Mouse (Mus musculus) ovary, adult 18-20 months (tissue): Measurements from ENCODE around the gene Rpp21.
A peak's percentile ranks its signal among the peaks of the same experiment; 100 is the strongest.
"Not testable (repeated sequence)": the region's sequence is repeated elsewhere in the genome, so short reads cannot be mapped to it uniquely, and the experiment has no call there.

Experiments
- DNase-seq: peaks from one replicate; pipeline ENCODE4 v3.0.0; 2022; ENCODE audit warnings: low spot score, mixed read lengths

Gene Rpp21

GRCm38 (mm10) chr17:36235300-36235699 is 22.6 kb downstream of the Rpp21 start:
- DNase-seq = not testable (repeated sequence)

- no peak for DNase-seq
These were observed 24.3 kb downstream of the Rpp21 start for GRCm38 (mm10) chr17:36233572-36233971.

GRCm38 (mm10) chr17:36231318-36231717 is 26.6 kb downstream of the Rpp21 start:
- peak; percentile 46 for DNase-seq

- no peak for DNase-seq
These were observed 28.8 kb downstream of the Rpp21 start for GRCm38 (mm10) chr17:36229046-36229445.

GRCm38 (mm10) chr17:36226921-36227320 is 30.9 kb downstream of the Rpp21 start:
- DNase-seq = no peak

- DNase-seq = no peak
These were observed 32.5 kb downstream of the Rpp21 start for GRCm38 (mm10) chr17:36225231-36225824.

- DNase-seq = no peak
These were observed 33.4 kb downstream of the Rpp21 start for GRCm38 (mm10) chr17:36224451-36224850.

GRCm38 (mm10) chr17:36218594-36219155 is 39.2 kb downstream of the Rpp21 start:
- no peak for DNase-seq

- DNase-seq = no peak
These were observed 42.3 kb downstream of the Rpp21 start for GRCm38 (mm10) chr17:36215586-36215985.

- no peak for DNase-seq
These were observed 51.0 kb downstream of the Rpp21 start for GRCm38 (mm10) chr17:36206846-36207245.

GRCm38 (mm10) chr17:36205862-36206261 is 52.0 kb downstream of the Rpp21 start:
- no peak for DNase-seq
